Mouse (Mus musculus) brain, embryonic 14.5 days (tissue): Measurements from ENCODE around the gene Hoxc12. TPM values are rescaled to one million over a fixed set of nuclear protein-coding genes. Genes with fewer than 3 reads are reported as not detected.

Source experiments
- DNase-seq: peaks from one replicate; pipeline ENCODE4 v3.0.0-alpha.2; 2011; ENCODE audit warnings: low read depth
- CTCF ChIP-seq: fragments of 200-500 bp; IDR thresholded peaks from 2 replicates; pipeline ENCODE4 v1.5.1; 2012; ENCODE audit warnings: inconsistent platforms, mild to moderate bottlenecking, moderate library complexity, borderline replicate concordance; ENCODE audit not compliant: insufficient read depth, insufficient read length; ENCODE audit errors: extremely low read depth
- POLR2A ChIP-seq: fragments of 200-500 bp; IDR thresholded peaks from 2 replicates; pipeline ENCODE4 v1.6.1; 2012; ENCODE audit warnings: mild to moderate bottlenecking, inconsistent platforms, borderline replicate concordance; ENCODE audit not compliant: poor library complexity, insufficient read depth, insufficient read length, severe bottlenecking; ENCODE audit errors: extremely low read depth
- polyA plus RNA-seq: library from polyadenylated mRNA; depleted of rRNA; stranded (reverse); fragments of >200 nt; gene quantifications from 2 replicates; pipeline ENCODE4 v1.2.3, GENCODE M21; 2012

The Hoxc12 gene
- polyA plus RNA-seq, 1 experiment: not detected

DNA sequence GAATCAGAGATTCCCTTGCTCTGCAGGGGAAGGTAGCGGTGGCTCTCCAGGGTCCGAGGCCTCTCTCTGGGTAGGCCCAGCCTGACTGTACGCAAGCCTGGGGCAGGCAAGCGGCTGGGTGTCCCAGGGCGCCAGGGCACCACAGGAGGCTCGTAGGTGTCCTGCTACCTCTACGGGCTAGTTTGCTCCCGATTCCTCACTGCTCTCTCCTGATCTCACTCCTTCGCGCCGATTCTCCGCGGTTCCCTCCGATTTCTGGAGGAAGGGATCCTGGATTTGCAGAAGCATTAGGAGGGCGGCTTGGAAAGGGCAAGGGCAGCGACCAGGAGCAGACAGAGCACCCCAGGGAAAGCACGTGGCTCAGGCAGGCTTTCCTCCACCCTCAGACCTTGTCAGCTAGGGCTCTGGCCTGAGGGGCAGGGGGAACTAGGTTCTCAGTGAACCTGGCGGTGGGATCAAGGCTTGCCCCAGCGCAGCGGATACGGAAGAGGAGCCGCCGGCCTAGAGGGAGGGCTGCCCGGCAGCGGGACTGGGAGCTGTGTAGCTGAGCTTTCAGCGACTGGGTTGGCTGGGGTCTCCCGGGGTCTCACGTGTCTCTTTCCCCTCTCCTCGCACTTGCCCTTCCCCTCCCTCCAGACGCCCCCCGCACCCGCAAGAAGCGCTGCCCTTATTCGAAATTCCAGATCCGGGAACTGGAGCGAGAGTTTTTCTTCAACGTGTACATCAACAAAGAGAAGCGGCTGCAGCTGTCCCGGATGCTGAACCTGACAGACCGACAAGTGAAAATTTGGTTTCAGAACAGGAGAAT is 19.5 kb downstream of the Hoxc12 start:
- DNase-seq: no peak
- TF ChIP-seq POLR2A: no peak
- no peak for TF ChIP-seq CTCF

DNA sequence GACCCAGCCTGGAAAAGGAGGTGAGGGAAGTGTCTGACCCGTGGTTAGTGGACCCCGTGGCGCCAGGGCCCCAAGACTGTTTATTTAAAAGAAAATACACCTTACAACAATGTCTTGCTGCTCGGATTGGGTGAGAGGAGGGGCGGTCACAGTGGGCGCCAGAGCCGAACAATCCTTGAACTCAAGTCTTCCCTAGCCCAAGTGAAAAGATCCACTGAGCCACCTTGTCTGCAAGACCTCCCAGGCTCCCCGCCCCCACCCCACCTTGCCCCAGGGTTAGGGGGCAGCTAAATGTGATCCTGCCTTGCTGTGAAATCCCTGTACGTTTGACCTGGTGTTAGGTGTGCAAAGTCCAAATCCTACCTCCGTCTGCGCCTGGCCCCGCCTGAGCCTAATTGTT is 20.3 kb downstream of the Hoxc12 start:
- DNase-seq: no peak
- TF ChIP-seq CTCF: no peak
- TF ChIP-seq POLR2A: no peak

DNA sequence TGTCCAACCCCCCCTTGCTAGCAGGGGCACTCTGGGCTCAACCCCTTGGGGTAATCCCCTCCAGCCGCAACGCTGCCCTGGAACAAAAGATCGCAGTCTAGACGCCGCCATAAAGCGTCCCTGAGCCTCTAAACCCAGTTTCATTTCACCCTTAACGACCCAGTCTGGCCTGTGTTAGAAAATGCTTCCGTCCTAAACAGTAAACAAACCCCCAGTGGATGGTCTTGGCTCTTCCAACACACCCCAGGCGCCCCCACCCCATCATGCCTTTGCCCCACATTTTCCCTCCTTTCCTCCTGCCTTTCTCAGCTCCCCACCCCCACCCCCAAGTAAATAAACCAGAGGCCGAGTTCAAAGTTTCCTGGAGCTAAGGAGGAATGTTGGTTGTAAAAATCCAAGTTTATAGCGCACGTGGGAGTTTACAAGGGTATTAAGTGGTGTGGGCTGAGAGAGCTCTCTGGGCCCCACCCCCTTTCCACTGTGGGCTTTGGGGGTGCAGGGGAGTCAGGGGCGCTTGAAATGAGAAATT is 23.2 kb downstream of the Hoxc12 start:
- DNase-seq: no peak
- TF ChIP-seq POLR2A: no peak

DNA sequence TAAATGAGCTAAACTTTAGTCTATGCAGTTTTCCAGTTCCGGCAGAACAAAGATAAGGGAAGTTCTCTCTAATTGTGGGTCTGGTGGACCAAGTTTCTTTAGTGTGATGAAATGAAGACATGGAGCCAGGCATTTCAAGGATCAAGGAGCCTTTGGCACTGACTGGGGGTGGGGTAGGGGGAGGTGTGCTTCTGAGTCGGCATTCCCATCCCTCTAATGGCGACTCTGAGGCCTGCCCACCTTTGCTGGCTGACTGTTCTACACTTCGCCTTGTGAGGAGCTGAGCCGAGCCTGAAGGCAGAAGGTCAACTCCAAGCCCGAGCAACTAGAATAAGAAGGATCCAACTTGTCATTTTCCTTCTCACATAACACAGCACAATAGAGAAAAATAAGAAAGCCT is 25.2 kb downstream of the Hoxc12 start:
- DNase-seq: no peak
- no peak for TF ChIP-seq POLR2A
- TF ChIP-seq CTCF: no peak

DNA sequence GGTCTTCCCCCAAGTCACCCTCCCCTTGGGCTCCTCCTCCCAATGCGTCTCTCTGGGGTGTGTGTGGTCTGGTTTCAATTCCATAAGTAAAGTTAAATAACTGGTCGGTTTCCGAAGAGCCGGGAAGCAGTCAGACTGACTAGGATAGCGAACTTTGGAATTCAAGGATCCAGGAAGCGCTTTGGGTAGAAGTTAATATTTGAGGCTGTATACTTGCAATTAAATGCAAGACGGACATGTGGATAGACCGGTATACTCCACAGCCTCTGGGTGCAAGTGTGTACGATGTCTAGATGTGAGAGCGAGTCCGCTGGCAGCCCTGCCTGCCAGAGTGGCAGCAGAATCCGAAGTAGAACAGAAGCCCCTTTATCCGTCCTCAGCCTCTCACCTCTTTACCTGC is 25.9 kb downstream of the Hoxc12 start:
- no peak for DNase-seq
- no peak for TF ChIP-seq POLR2A

DNA sequence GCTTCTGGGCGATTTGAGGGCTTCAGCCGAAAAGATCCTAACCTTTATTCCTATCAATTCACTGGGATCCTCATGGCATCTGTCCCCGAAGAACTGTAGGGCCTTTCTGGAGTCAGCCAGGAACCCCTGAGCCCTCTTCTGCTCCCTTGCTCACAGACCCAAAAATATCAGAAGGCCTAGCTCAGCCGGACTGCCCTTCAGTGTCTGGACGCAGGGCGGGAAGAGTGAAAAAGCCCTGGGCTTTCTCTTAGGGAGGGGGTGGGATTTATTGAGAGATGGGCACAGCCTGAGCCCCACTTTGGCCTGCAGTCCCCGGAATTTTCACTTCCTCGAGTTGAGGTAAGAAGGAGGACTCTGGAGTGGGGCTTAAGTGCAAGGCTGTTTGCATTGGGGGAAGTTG is 26.7 kb downstream of the Hoxc12 start:
- DNase-seq: no peak
- TF ChIP-seq CTCF: no peak
- no peak for TF ChIP-seq POLR2A

DNA sequence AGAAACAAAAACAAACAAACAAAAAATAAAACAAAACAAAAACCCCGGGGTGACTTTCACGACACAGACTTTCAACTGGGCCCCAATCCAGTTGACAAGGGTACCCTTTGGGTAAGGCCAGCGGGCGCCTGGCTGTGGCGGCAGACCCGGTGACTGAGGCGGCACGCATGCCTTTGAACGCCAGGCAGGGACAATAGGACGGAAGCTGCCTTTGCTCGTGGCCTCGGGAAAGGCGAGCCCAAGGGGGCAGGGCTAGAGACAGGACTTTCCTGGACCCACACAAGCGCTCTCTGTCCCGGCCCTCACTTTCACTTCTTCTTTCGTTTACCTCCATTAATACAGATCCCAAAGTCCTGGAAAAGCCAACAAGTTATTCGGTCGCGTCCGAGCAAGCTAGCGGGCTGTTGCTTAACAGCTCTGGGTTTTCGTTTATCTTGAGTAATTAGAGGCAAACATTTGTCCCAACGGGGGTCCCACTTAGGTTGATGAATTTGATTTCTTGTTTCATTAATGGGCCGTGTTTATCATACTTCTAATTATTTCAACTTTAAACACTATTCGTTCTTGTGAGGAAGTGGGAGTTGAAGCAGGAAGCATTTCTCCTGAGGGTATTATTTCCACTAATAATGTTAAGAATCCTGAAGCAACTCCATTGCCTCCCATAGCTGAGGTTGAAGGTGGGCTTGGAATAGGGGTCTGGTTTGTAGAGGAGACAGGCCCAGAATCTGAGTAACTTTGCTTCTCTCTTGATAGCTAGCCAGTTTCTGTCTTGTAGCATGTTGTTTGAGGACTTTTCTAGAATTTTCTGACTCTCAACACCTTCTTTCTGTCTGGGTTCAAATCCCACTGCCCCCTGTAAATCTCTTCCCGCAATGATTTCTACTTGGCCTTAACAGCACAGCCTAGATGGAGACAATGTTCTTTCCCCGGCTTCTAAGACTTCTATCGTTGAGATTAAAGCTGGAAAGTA is 27.4 kb downstream of the Hoxc12 start:
- peak; percentile 37 for DNase-seq
- TF ChIP-seq POLR2A: no peak
- TF ChIP-seq CTCF: no peak

DNA sequence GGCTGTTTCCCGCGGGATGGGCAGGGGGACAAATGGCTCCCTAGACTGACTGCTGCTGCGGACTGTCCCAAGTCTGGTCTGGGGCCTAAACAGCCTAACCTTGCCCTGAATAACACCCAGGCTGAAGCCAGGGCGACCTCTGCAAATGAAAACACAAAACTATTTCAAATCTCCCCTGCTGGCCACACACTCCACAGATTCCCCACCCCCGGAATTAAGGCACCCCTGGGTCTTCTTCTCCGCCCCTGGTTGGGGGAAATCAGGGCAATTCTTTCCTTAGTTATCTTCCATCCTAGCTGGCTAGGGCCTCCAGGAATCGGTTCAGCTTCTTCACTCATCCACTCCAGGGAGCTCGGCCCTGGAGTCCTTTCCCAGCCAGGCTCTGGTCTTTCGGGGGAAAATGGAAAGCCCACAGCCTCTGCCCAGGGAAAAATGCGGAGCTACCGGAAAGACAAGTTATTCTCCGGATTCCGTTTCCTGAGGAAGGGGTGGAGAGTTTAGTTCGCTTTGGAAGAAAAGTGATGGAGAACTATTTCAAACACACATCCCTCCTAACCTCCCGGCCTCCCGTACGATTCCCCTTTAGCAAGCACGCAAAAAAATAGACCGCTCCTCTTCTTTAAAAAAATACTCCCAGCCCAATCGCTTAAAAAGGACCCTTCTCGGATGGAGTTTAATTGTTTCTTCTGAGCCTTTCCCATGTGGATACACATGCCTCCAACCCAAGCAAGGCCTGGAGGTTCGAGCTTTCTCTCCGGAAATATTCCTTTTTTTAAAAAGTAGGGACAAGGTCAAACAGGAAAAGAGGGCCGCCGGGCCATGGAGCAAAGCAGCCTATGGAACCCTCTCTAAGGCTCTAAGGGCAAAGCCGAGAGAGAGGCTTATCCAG is 28.7 kb downstream of the Hoxc12 start:
- TF ChIP-seq CTCF (no peak), POLR2A (no peak)
- no peak for DNase-seq

DNA sequence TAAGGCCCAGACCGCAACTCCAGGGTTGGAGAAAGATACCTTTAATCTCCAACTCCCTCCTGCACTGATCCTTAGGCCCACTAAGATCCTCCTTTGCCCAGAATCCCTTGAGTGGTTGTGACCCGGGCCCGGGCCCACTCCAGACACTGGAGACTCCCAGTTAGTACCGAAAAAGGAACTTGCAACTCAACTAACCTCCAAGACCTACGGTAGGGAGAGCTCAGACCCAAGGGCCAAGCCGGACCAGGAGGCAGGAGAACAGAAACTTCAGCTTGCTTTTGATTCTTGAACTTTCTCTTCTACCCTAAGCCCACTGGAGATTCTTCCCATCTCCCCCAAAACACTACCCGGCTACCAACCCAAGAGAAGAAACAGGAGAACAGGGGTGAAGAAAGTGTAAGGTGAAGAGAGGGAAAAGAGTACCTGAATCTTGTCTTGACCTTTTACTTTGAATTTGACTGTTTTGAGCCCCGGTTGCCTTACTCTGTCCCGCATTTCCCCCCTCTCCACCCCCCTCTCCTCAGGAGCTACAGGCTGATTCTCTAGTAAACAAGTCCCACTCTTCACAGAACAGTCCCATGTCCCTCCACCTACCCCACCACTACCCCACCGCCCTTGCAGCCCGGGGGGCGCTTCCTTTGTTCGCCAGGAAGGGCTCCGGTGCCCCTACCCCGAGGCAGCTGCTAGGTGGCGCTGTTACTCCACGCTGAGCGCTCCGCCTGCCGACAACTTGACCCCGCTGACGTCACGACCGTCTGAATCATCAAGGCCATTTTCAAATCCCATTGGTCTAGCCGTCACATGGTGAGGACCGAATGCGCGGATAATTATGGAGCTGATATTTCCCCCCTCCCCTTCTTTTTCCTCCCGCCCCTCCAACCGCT is 29.6 kb downstream of the Hoxc12 start:
- TF ChIP-seq CTCF (peak; percentile 71), POLR2A (no peak)
- peak; percentile 75 for DNase-seq

DNA sequence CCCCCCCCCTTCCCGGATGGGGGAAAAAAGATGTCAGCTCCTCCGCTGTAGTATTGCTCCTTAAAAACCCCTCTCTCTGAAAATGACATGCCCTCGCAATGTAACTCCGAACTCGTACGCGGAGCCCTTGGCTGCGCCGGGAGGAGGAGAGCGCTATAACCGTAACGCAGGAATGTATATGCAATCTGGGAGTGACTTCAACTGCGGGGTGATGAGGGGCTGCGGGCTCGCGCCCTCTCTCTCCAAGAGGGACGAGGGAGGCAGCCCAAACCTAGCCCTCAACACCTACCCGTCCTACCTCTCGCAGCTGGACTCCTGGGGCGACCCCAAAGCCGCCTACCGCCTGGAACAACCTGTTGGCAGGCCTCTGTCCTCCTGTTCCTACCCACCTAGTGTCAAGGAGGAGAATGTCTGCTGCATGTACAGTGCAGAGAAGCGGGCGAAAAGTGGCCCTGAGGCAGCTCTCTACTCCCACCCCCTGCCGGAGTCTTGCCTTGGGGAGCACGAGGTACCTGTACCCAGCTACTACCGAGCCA is 30.3 kb downstream of the Hoxc12 start, which contains the start of gene Hoxc10:
Gene Hoxc10 (plus strand): TSS at position 21 of the 536 bp plus-strand sequence.
- TF ChIP-seq POLR2A: no peak
- no peak for DNase-seq
